Mouse (Mus musculus): ENCODE measurements around the gene Ccnt2.

Ccnt2 gene

GRCm38 (mm10) chr1:127795087-127795769 lies 21.3 kb downstream of the Ccnt2 start:
- DNase-seq = no peak

- DNase-seq = no peak
These were observed 22.4 kb downstream of the Ccnt2 start for GRCm38 (mm10) chr1:127796341-127796740.

- DNase-seq = no peak
These were observed 22.8 kb downstream of the Ccnt2 start for GRCm38 (mm10) chr1:127796752-127797151.

- DNase-seq = no peak
These were observed 29.0 kb downstream of the Ccnt2 start for GRCm38 (mm10) chr1:127802916-127803315.

DNA sequence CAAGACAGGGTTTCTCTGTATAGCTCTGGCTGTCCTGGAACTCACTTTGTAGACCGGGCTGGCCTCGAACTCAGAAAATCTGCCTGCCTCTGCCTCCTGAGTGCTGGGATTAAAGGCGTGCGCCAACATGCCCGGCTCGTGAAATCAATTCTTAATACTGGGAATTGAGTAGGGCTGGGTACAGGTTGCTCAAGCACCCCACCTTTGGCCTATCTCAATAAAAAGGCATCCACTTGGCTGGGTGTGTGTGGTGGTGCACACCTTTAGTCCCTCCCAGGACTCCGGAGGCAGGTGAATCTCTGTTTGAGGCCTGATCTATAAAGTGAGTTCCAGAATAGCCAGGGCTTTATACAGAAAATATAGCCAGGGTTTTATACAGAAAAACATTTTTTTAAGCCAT lies 34.7 kb downstream of the Ccnt2 start:
- no peak for DNase-seq

DNA sequence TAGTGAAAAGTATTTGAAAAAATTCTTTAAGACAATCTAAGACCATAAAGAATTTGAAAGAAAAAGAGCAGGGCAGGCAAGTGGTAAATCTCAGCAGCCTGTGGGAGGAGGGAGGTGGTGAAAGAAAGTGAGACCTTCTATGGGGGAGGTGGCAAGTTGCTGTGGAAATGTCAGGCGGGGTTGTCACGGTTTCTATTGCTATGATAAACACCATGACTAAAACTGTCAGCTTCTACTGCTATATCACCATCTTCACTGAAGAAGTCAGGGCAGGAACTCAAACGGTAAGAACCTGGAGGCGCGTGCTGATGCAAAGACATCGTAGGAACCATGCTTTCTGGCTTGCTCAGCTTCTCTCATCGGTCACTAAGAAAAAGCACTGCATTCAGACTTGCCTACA lies 39.0 kb downstream of the Ccnt2 start:
- no peak for DNase-seq

GRCm38 (mm10) chr1:127816381-127816780 lies 42.4 kb downstream of the Ccnt2 start:
- DNase-seq = no peak

- peak; percentile 49 to 57 for DNase-seq
These were observed 53.4 kb downstream of the Ccnt2 start for GRCm38 (mm10) chr1:127827325-127827724.

- peak; percentile 23 to 24 for DNase-seq
These were observed 56.4 kb downstream of the Ccnt2 start for GRCm38 (mm10) chr1:127830215-127830921.

- no peak for DNase-seq
These were observed 59.8 kb downstream of the Ccnt2 start for GRCm38 (mm10) chr1:127833714-127834113.

DNA sequence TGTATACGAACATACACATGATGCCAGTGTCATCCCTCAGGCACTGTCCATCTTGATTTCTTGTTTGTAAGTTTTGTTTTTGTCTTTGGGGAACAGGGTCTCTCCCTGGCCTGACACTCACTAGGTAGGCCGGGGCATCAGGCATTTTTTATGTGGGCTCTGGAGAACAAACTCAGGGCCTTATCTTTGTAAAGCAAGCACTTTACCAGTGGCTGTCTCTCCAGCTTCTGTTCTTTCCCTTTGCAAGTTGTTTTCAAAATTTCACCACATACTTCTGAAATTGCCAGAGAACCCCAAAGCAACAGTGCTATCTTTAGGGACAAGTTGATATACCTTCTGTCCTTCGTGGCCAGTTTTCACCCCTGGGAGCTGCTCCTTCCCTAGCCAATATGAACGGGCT lies 60.2 kb downstream of the Ccnt2 start:
- DNase-seq = no peak

GRCm38 (mm10) chr1:127836619-127837018 lies 62.7 kb downstream of the Ccnt2 start:
- DNase-seq = peak in 1 of 2 experiments; percentile 3

- DNase-seq = no peak
These were observed 64.6 kb downstream of the Ccnt2 start for GRCm38 (mm10) chr1:127838602-127839001.

- no peak for DNase-seq
These were observed 71.5 kb downstream of the Ccnt2 start for GRCm38 (mm10) chr1:127845472-127845871.

DNA sequence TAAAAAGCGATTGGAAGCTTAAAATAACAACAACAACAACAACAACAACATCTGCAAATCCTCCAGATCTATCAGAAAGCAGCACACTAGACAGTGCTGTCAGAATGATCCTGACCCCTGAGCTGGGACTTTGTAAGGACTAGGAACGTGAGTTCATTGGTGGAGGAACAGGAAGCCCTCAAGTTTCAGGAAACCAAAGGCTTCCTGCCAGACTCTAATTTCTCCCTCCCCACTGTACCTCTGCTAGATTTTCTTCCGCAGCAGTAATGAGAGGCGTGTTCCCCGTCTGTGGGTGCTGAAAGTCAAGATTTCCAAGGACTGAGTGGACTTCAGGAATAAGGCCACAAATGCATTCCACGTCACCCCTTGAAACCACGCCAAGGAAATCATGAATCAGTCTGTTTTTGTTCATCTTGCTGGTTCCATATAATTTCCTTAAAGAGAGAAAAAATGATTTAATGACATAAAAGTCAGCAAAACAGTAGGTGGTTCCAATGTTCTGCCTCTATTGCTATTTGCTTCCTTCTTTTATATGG lies 76.2 kb downstream of the Ccnt2 start:
- DNase-seq = no peak

DNA sequence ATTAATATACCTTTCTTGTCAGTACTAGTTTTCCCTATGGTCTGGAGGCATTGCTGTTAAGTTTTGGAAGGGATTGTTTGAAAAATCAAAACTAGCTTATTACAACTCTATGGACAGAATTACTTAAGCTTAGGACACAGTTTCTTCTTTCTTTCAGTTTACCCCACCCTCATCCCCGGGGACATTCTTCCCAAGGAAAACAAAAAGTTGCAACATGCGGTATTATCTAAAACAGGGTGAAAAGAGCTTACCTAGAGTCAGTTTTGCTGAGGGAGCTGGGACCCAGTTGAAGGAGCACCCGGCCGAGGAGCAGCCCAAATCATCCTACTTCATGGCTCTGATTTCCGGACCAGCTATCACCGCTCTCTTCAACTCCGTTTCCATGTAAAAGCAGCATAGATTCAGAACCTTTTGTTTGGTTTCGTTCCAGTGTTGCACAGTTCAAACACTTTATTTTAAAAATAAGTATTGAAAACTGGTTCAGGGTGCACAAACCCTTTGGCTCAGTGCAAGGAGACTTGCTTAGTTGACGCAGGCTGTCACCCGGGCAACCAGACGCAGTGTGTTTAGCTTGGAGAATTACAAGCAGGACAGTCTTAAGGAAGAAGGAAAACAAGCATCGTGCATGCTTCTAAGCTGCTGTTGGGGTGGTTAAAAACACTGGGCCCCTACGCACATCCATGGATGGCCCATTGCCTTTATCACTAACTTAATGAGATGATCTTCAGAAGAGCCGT lies 80.7 kb downstream of the Ccnt2 start, which contains the start of gene Map3k19:
Gene Map3k19, minus strand, starts transcription at position 546 of the 737 bp plus-strand sequence.
- no peak for DNase-seq
